In genomic region chr8:117107533-117107932, GRCm38 (mm10) we compare ENCODE assay signal across 9 mouse cellular contexts. TPM values are rescaled to one million over a fixed set of nuclear protein-coding genes. Genes with fewer than 3 reads are reported as not detected.
DNase-seq lines count a peak whose midpoint lies in the region; ATAC-seq and TF ChIP-seq lines count a peak whose summit lies in the region.
"Had no signal": no experiment of that assay in that cellular context is flagged by ENCODE, and none has a peak within 500 bp of the region (broad histone marks: within the 10 kb centered on the region; RNA-seq: fewer than 3 reads in every experiment).

No protein-coding gene starts in this region.

- H3K9ac ChIP-seq in heart, adult 2 months (ENCODE audit: low read depth, low read length) = no peak overlapping the region
- H3K9ac ChIP-seq in lung, embryonic 15.5 days = no peak overlapping the region
- H3K9ac ChIP-seq: hindbrain, embryonic 15.5 days had no signal

- no peaks in the 10 kb centered on the region for H3K36me3 ChIP-seq in heart, adult 2 months (ENCODE audit: control insufficient read depth, insufficient read depth, low read length)
- no peaks in the 10 kb centered on the region for H3K36me3 ChIP-seq in lung, embryonic 15.5 days
- H3K36me3 ChIP-seq: hindbrain, embryonic 15.5 days had no signal

- intact Hi-C loops in heart, adult 2 months (cut with DNase I) = loop anchor here (1.0 to 2.0 kb wide), 2 partner anchors 368 to 461 kb away; no protein-coding TSS in a partner anchor

- no peak for TF ChIP-seq POLR2A in heart, adult 2 months (IDR thresholded peaks at IDR 0.05; ENCODE audit: insufficient read depth, low read depth, low read length)

- no peaks in the 10 kb centered on the region for H3K4me1 ChIP-seq in heart, adult 2 months (ENCODE audit: control insufficient read depth, insufficient read depth, low read length)
- H3K4me1 ChIP-seq in lung, embryonic 15.5 days = no peaks in the 10 kb centered on the region
- H3K4me1 ChIP-seq: hindbrain, embryonic 15.5 days had no signal

- H3K9me3 ChIP-seq in lung, embryonic 15.5 days = no peaks in the 10 kb centered on the region
- H3K9me3 ChIP-seq: hindbrain, embryonic 15.5 days had no signal

- H3K4me3 ChIP-seq in heart, adult 2 months = no peak overlapping the region
- no peak overlapping the region for H3K4me3 ChIP-seq in lung, embryonic 15.5 days
- H3K4me3 ChIP-seq: hindbrain, embryonic 15.5 days had no signal

- TF ChIP-seq CTCF in heart, adult 2 months (IDR thresholded peaks at IDR 0.05) = peak; percentile 87

- no peaks in the 10 kb centered on the region for H3K27me3 ChIP-seq in heart, adult 2 months (ENCODE audit: control insufficient read depth, insufficient read depth, low read length)
- H3K27me3 ChIP-seq in lung, embryonic 15.5 days = no peaks in the 10 kb centered on the region
- H3K27me3 ChIP-seq: hindbrain, embryonic 15.5 days had no signal

- no peak overlapping the region for H3K27ac ChIP-seq in heart, adult 2 months
- H3K27ac ChIP-seq in lung, embryonic 15.5 days = no peak overlapping the region
- H3K27ac ChIP-seq: hindbrain, embryonic 15.5 days had no signal

- peak; percentile 86 for DNase-seq in CD4-positive, CD25-positive, alpha-beta regulatory T cell, adult 2 months (ENCODE audit: low read depth, low spot score)
- DNase-seq in T-cell, adult 2 months (ENCODE audit: low spot score) = peak; percentile 69
- peak; percentile 75 to 82 for DNase-seq in cerebellum, postnatal 25 days
- DNase-seq in heart, adult 2 months = peak; percentile 60 to 72
- peak; percentile 46 to 87 for DNase-seq in layer of hippocampus, adult 18-20 months (ENCODE audit: low spot score in 2 of 2)
- DNase-seq in right cerebral cortex, adult 2 months (ENCODE audit: low spot score in 2 of 2) = peak; percentile 82 to 83
- peak; percentile 77 for DNase-seq in urinary bladder, postnatal 25 days (ENCODE audit: low spot score)

- 22% methylated on average over 9 of the region's 9 CpGs for WGBS in heart, adult 2 months
- WGBS in lung, embryonic 15.5 days = 16% methylated on average over 9 of the region's 9 CpGs

- peak overlapping the region; percentile 26; the same call in 1 of the 2 replicates for H3K4me2 ChIP-seq in lung, embryonic 15.5 days
- H3K4me2 ChIP-seq: hindbrain, embryonic 15.5 days had no signal

- TF ChIP-seq EP300 in heart, adult 2 months (IDR thresholded peaks at IDR 0.05; ENCODE audit: insufficient read depth, low read depth, low read length) = no peak

- H3K79me2 ChIP-seq in heart, adult 2 months (replicated peaks; ENCODE audit: control insufficient read depth, insufficient read depth, low read length) = no peaks in the 10 kb centered on the region

- no peak for ATAC-seq in lung, embryonic 15.5 days (ENCODE audit: borderline replicate concordance, extremely low read depth, low FRiP score, low TSS enrichment)

RNA-seq across cellular contexts. Expression of gene Bco1, which starts 11.9 kb away (rescaled TPM):
- not detected for total RNA-seq in heart, adult 2 months (2021)
- polyA plus RNA-seq in heart, adult 2 months (2012; rRNA removed) = 0.06 TPM in 1 of 2 replicates, not detected in the other
- total RNA-seq in layer of hippocampus, adult 18-20 months (2021) = not detected
- polyA plus RNA-seq in lung, embryonic 15.5 days (2015; fragmentation: Nextera tagmentation; extraction: Ambion mirVana) = 0.52 and 0.72 TPM in 2 replicates

RNA-seq across cellular contexts. Expression of gene Pkd1l2, which starts 25.3 kb away (rescaled TPM):
- total RNA-seq in heart, adult 2 months (2021) = not detected
- polyA plus RNA-seq in heart, adult 2 months (2012; rRNA removed) = 0.06 TPM in 1 of 2 replicates, not detected in the other
- total RNA-seq in layer of hippocampus, adult 18-20 months (2021) = under 1 TPM; 0.08 to 0.12 TPM
- polyA plus RNA-seq in lung, embryonic 15.5 days (2015; fragmentation: Nextera tagmentation; extraction: Ambion mirVana) = not detected in 2 replicates

RNA-seq across cellular contexts. Expression of gene Gan, which starts 50.4 kb away (rescaled TPM):
- total RNA-seq in heart, adult 2 months (2021) = 1 to 10 TPM; 4.2 to 5.2 TPM
- 1.7 and 2.6 TPM in 2 replicates for polyA plus RNA-seq in heart, adult 2 months (2012; rRNA removed)
- 10 to 100 TPM; 18.5 to 19.4 TPM for total RNA-seq in layer of hippocampus, adult 18-20 months (2021)
- 2.1 and 2.3 TPM in 2 replicates for polyA plus RNA-seq in lung, embryonic 15.5 days (2015; fragmentation: Nextera tagmentation; extraction: Ambion mirVana)
